Mouse (Mus musculus) brain, embryonic 18.5 days (tissue): Measurements from ENCODE around the gene Nfib.

Source experiments
- DNase-seq: peaks from one replicate; pipeline ENCODE4 v3.0.0-alpha.2; 2012; ENCODE audit warnings: low read depth, low spot score

Gene Nfib

DNA sequence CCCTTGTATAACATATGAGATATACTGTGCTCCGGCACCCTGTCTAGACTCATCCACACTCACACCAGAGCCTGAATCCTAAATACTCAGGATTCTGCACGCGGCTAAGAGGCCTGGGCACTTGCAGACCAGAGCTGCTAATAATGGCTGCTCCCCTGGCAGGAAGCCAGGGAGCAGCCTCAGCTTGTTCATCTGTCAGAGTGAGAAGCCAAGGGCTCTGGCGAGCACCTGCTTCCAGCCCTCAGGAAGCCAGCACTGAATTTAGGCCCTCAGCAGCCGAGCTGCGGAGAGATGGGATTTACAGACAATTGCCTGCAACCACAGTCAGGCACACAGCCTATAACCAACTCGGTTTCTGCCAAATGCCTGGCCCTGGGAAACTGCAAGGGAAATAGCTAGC, 15.3 kb downstream of the Nfib start:
- peak; percentile 63 for DNase-seq

DNA sequence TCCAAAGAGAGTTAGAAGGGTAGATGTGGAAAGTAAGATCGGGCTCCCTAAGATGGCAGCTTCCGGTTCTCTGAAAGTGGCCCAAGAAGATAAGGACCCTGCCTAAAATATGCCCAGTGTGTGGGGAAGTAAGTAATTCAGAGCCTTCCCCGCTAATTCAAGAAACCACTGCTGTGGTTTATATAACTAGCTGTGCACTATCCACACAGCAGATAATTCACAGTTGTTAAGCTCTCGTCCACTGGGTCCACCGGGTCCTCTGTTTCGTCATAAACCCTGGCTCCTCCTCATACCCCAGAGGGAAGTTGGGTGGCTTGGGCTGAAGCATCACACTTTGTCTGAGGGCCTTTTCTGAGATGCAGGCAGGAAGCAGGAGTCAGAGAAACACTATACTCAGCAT, 19.5 kb downstream of the Nfib start:
- no peak for DNase-seq

DNA sequence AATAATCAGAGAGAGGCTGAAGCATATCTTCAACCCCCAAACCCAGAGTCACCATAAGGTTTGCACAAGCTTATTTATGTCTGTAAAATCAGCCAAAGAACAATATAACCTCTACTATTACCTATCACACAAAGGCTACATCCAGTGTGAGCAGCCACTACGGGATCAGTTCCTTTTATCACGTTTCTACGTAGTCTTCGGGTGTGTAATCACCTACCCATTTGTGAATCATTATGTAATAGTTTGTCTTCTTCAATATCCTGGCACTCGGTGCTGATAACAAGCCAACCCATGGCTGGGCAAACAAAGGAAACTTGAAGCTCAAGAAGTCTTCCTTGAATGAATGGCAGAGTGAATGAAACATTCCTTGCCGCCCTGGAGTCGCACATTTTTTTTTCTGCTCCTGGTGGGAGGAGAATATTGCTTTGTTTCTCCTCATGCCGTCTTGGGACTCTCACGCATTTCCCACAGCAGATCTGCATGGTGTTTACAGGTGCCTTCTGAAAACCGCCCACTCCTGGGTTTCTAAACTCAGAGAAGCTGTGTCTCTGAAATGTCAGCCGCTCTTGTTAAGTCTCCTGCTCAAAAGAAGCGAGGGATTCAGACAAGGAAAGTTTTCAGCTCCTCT, 21.3 kb downstream of the Nfib start:
- DNase-seq, result no peak

DNA sequence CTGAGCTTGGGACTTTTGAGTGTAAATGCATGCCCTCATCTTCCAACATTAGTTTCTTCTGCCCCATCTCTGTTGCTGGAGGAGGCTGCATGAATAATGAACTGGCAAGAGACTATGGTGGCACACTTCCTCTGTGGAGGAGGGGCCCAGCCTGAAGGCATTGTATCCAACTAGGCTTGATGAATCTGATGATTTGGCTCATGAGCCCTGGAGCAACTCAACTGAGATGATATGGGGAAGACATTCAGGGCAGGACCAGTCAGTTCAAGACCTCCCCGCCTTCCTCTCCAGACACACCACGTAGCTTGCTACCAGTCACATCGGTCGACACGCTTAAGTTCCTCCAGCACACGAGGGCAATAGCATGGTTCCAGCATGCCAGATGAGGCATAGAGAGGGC, 22.0 kb downstream of the Nfib start:
- DNase-seq, result no peak

DNA sequence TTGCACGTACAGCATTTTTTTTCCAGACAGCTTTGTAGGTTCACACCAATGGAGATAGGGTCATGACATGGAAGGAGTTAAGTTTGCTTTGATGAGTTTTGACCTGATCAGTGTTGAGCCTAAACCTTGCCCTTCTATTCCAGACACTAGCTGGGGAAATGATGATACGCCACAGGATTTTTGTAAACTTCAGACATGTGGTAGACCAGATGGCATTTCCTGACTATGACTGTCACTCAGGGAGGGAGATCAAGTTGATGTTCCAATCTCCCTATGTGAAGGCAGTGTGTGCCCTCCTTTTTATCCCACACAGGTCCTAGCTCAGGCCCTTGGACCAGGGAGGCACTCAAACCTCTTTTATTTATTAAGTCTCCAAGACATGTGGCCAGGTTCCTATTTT, 29.4 kb downstream of the Nfib start:
- DNase-seq, result no peak

DNA sequence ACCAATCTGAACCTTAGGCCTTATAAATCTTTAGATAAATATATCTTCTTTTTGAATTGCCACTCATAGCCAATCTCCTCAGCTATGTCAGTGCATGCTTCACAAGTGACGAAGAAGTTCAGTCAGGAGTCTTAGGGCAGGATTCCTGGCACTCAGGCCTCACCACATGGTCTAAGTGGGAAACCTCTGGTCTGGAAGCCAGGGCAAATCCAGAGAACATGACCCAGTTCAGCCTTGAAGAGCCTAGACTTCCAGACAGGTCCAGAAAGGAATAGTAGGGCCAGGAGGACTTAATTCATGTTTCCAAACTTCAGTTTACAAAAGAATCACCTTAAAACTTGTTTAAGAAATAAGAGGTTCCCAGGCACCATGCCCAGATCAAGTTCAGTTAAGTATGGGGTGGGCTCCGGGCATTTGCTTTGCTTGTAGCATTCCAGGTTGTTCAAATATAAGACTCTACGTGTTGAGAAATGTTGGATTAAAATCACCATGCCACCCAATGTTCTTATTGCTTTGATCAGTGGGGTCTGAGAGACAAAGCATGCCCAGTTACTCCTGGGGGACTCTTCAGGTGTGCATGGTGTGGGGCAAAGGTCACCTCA, 38.2 kb downstream of the Nfib start:
- no peak for DNase-seq

DNA sequence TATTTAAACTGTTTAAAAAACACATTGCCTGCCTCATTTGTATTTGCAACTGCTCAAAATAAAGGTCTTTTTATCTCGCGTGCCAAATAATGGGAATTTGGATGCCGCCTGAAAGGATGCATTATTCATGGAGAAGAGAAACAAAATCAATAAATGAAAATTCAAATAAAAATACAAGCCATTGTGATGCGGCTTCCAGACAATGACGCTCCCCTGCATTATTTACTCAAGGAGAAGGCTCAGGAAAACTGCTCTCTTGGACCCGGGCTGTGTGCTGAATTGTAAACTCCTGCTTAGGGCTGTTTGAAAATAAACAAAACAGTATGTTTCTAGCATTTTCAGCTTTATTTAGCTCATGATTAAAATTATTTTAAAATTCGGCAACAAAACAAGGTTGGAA, 41.1 kb downstream of the Nfib start:
- DNase-seq, result no peak

DNA sequence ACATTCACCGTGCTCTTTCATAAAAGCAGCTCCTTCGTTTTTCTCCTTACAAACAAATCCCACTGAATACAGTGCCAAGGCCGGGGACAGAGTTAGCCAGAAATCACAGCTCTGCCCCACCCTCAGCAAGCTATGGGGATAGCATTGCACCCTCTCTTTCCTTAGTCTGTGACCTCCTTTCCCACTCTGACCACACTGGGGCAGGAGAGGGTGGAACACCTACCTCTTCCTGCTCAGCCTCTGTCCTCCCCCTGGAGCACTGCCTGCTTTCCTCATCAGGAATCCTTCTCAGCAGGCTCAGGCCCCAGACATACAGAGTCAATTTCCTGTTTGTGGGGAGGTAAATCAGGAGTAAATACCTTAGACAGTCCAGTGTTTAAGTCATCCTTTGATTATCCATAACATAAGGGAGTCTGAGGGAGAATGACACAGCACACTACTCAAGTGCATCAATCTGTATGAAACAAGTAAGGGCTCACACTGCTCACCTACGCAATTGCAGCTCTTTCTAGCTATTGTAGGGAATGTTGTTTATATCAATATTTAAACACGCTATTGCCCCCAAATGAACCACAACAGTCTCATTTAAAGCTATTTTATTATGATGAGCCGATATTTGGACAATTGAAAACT, 41.7 kb downstream of the Nfib start:
- no peak for DNase-seq

DNA sequence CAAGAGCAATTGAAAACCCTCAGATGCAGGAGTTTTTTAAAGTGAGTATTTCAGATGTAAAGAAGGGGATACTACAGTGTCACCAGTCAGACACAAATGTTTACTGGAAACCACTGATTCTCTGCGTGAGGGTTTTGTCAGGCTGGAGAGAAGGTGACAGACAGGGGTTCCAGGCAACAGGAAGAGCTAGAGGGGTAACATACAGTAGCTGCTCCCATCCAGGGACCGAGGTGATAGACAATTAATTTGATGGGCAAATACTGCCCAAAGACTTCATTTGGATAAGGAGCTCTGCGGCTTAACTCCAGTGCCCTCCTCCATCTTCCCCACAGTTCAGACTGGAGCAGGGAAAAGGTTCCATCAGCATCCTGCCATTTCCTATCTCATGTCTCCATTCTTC, 42.9 kb downstream of the Nfib start:
- no peak for DNase-seq

DNA sequence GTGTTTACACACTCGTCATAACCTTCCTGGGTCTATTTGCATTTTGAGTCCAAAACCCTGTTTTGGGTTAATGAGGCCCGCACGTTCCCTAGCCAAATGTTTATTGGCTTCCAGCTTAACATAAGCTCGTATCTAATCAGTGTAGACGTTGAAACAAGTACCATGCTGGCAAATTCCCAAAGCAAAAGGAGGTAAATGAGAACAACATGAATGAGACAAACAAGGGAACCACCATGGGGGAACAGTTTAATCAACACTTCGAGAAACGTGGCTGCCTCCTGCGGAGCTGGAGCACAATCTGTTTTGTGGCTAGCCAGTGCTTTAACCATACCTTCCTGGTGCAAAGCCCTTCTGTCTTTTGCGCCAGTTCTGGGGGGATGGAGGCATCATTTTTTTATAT, 43.3 kb downstream of the Nfib start:
- DNase-seq, result no peak

DNA sequence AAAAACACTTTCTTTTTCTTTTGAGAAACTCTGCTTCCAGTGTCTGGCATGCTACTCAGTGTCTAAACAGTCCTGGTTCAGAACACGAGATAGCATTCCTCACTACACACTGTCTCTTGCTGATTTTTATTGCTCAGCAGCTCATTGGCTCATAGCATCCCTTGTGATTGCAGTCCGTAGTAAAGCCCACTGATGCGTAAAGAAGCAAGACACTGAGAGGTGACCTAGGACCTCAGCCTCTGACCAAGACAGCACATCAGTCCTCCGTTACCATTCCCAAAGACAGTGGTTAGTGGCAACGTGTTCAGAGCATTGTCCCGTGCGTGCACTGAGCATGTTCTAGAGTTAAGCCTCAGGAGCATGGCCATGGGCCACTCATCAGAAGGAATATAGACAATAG, 44.3 kb downstream of the Nfib start:
- DNase-seq, result no peak

DNA sequence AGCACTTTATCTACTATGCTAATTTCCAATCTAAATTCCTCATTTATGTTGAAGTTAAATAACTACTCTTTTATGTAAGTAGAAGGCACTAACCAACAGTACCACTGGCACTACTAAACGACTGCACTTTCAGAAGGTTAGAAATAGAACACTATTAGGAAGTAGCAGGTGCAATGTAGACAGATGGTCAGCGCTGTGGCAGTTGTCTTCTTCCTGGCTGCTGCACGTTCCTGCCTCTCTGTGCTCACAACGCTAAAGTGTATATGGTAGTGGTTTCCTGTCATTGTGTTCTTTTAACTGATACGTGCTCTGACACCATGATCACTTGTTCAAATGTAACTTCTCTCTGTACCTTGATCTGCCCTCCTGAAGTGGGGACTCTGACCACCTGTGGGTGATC, 59.9 kb downstream of the Nfib start:
- no peak for DNase-seq

DNA sequence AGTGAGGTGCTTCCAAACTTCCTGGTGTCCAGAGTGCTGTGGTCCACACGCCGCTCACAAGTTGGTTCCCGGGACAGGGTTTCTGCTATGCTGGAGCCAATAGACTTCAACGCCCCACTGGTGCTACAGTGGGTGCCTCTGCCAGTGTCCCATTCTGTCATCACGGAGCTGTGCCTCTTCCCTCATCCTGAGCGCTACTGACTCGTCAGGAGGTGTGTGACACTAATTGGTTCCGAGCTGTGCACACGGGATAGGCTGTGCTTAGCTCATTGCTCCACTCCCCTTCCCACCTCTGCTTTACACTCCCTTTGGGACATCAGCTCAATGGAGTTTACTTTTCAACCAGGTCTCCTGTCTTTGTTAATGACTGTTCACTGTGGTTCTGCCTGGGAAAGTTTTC, 60.8 kb downstream of the Nfib start:
- no peak for DNase-seq

DNA sequence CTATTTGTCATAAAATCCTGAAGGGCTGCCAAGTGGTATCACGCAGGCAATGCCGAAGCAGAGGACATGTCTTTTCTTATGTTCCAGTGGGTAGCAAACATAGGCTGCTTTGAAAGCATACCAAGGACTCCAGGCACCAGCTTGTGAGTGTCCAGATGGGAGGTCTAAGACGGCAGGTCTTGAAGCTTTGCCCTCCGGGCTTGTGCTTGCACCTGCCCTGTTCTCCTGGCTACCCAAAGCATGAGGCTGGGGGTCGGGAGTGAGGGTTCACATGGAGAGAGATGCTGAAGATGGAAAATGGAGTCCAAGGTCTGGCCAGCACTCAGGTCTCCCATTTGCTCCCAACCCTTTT, 61.8 kb downstream of the Nfib start:
- DNase-seq, result no peak

DNA sequence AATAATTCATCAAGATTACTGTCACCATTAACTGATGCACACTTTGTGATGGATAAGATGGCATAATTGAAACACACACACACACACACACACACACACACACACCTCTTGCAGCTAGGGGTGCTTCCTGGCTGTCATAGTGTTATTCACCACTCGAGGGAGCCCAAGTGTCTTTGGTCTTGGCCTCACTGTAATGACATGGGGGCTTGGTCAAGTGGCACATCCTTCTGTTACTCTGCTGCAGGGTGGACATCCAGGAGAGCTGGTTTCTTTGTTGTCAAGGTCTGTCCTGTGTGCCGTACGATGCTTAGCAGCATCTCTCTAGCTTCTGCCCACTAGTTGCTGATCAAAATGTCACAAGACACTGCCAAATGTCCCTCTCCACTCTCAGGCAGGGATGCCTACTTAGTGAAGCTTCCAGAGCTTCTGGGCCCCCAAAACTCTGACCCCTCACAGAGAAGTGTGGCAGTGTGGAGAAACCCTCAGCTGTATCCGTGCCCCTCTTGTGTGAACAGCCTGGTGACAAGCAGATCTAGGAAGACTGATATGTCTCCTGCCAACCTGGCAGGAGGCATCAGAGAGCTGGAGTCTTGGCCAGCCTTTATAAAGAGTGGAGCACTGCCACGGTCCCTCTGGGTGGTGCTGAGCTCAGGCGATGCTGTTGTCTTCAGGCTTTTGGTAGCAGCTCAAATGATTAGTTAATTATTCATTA, 62.4 kb downstream of the Nfib start:
- no peak for DNase-seq

DNA sequence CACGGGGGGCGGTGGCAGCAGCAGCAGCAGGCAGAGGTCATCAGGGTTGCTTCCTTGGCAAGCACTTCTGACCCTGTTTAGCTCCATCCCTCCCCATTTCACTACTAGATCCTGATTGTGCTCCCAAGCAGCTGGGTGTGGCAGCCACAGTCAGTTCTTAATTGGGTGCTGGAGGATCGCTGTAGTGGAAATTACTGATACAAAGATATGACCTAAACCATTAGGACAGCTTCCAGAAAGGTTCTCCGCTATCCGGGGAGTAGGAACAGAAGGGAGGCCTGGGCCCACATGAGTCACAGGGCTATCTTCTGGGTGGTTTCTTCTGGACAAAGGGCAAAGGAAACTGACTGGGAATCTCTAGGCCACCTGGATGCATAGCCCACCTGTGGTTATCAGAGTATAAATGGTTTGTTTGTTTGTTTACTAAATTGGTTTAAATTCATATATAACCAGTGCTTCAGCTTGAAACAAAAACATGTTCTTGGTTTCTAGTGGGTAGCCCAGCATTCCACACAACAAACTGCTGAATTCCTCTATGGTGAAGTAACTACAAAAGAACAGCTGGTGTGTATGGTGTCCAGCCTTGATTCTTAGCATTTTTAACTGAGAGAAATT, 64.4 kb downstream of the Nfib start:
- no peak for DNase-seq

DNA sequence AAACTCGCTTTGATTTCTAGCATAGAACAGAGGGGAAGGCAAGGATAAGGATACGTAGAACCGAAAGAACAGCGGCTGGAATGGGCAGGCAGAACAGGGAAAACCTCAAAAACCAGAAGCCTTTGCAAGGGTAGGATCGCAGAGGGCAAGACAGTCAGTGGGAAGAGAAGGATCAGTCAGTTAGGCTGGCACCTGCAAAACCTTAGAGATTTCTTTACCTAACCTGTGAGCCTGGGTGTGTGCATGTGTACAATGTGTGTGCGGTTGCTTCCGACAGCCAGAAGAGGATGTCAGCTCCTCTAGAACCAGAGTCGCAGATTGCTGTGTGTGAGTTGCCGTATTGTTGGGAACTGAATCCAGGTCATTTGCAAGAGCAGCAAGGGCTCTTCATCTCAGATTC, 67.3 kb downstream of the Nfib start:
- no peak for DNase-seq

DNA sequence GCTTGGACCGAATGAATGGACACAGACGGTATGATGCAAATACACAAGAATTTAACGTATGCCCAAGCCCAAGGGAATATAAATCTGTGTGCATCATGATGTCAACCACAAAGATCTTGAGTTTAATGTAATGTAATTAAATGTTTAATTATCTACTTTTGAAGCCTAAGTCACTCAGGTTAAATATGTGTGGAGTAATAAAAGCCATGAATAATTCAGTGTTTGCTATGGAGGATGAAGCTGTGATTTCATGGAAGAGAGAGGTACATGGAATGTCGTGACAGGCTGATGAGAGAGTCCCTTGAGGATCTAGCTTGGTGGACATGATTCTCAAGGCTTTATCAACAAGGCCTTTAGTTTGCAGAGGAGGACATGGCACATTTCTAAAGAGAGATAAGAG, 67.9 kb downstream of the Nfib start:
- DNase-seq, result no peak

DNA sequence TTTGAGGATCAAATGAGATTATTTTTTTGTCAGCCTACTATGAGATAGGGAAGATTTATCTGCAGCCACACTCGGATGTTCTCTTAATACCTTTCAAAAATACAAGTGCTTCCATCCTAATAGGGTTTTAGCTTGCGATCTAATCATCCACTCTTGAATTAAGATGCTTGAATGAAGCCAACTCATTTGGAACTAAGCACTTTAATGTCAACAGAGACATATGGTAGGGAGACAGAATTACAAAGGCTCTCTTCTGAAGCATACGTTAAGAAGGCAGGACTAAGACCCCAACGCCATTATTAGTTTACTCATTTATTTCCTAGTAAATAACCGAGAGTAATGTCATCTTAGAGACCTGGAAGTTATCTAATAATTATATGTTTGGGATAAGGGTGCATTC, 68.9 kb downstream of the Nfib start:
- no peak for DNase-seq

DNA sequence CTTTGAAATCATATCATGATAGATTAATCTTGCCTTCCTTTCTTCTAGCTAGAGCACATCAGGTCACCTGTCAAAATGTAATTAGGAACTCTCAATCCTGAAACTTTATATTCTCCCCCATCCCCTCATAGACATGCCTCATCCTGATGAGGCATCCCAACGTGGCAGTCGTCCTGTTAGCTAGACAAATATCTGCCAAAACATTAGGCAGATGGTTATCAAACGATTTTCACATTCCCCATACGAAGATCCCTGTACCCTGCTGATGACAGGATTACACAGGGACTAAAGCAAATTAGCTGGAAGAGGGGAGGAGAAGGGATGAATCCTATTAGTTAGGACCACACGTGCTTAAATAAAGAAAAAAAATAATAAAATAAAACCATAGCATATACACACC, 69.7 kb downstream of the Nfib start:
- DNase-seq, result no peak

DNA sequence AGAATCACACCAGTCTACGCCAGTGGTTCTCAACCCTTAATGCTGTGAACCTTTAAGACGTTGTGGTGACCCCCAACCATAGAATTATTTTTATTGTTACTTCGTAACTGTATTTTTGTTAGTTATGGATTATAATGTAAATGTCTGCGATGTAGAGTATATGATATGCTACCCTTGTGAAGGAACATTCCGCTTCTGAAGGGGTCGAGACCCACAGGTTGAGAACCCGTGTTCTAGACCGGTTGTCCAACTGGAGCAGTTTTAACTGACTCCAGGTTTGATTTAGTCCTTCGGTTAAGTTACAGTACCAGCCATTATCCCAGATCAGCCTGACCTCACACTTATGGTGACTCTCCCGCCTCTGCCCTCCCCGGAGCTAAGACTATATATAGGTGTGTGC, 70.4 kb downstream of the Nfib start:
- no peak for DNase-seq

DNA sequence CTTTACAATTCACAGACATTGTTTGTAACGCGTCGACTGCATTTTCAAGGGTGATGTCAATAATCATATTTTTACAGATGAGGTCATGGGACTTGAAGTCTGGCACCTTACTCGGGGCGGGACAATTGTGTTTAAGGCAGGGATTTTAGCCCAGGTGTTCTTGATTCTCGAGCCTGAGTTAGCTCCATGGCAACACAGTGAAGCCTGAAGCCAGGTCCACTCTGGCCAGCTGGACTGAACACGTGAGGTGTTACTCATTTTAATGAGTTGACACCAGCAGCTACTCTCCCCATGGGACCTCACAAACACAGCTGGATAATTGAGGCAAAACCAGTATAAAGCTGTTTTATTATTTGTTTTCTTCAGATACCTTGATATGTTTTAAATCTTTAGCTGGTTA, 71.2 kb downstream of the Nfib start:
- no peak for DNase-seq
